Mouse (Mus musculus) heart, postnatal 0 days (tissue): ENCODE data around the gene Gnat1. TPM values are rescaled to one million over a fixed set of nuclear protein-coding genes. Genes with fewer than 3 reads are reported as not detected.

Experiments
- ATAC-seq: fragments of 200-750 bp; cut with Nextera tagmentation; 2 replicates; pipeline ENCODE4 v1.8.0; 2017; ENCODE audit warnings: low read depth, moderate number of reproducible peaks, moderate library complexity; ENCODE audit not compliant: insufficient read depth
- DNase-seq: peaks from one replicate; pipeline ENCODE4 v3.0.0-alpha.2; 2016; ENCODE audit warnings: low spot score
- H3K27ac ChIP-seq: fragments of 300-500 bp; sonication (generic); 2 replicates; pipeline ENCODE4 v1.5.1; 2014; ENCODE audit warnings: low read depth, mild to moderate bottlenecking
- H3K27me3 ChIP-seq: fragments of 300-500 bp; sonication (generic); 2 replicates; pipeline ENCODE4 v1.6.1; 2014; ENCODE audit warnings: low read length, mixed read lengths; ENCODE audit not compliant: control insufficient read depth, insufficient read depth
- H3K36me3 ChIP-seq: fragments of 300-500 bp; sonication (generic); replicated peaks from 2 replicates; pipeline ENCODE4 v1.6.1; 2014; ENCODE audit warnings: low read length, mixed read lengths; ENCODE audit not compliant: control insufficient read depth, insufficient read depth
- H3K4me1 ChIP-seq: fragments of 300-500 bp; sonication (generic); 2 replicates; pipeline ENCODE4 v1.6.1; 2014; ENCODE audit warnings: antibody characterized with exemption; ENCODE audit not compliant: control insufficient read depth, insufficient read depth
- H3K4me2 ChIP-seq: fragments of 300-500 bp; sonication (generic); 2 replicates; pipeline ENCODE4 v1.6.1; 2014; ENCODE audit warnings: low read depth, mild to moderate bottlenecking, low read length, moderate library complexity
- H3K4me3 ChIP-seq: fragments of 300-500 bp; sonication (generic); 2 replicates; pipeline ENCODE4 v1.5.1; 2014; ENCODE audit warnings: low read depth, low read length
- H3K9ac ChIP-seq: fragments of 300-500 bp; sonication (generic); replicated peaks from 2 replicates; pipeline ENCODE4 v1.6.1; 2014; ENCODE audit warnings: low read depth, low read length, mixed read lengths
- H3K9me3 ChIP-seq: fragments of 300-500 bp; sonication (generic); replicated peaks from 2 replicates; pipeline ENCODE4 v1.6.1; 2016; ENCODE audit warnings: low read length; ENCODE audit not compliant: control insufficient read depth
- CTCF ChIP-seq: IDR thresholded peaks from 2 replicates; pipeline ENCODE4 v1.5.1; 2016; ENCODE audit warnings: antibody characterized with exemption, control low read depth, low read depth
- EP300 ChIP-seq: IDR thresholded peaks from 2 replicates; pipeline ENCODE4 v1.6.1; 2016; ENCODE audit warnings: antibody characterized with exemption, low read depth
- WGBS: fragments of 180-500 bp; shearing (Covaris S2); extraction: QIAGEN DNeasy Blood & Tissue Kit; methylation state at CpG from one replicate; pipeline ENCODE4 v1.1.7; 2014; 5-methylcytosine and 5-hydroxymethylcytosine counted together
- polyA plus RNA-seq: library from polyadenylated mRNA; unstranded; fragments of >200 nt; fragmentation: Nextera tagmentation; extraction: Ambion mirVana; gene quantifications from 2 replicates; pipeline ENCODE4 v1.2.1, GENCODE M21; 2015
- total RNA-seq: library from RNA; depleted of rRNA; stranded (reverse); fragments of >200 nt; gene quantifications from 2 replicates; pipeline ENCODE4 v1.2.3, GENCODE M21; 2014; ENCODE audit warnings: low replicate concordance

Gene Gnat1
- total and polyA plus RNA-seq, 2 experiments from 2014 or later = 0.25 TPM; not detected in 1

- ATAC-seq = peak; percentile 7; the same call in 1 of the 2 replicates
- Histone ChIP-seq H3K9me3 (no peaks in the 10 kb centered on the region), H3K4me1 (peaks cover 4% of the 10 kb centered on the region; the same call in 1 of the 2 replicates), H3K27ac (no peak overlapping the region), H3K36me3 (no peaks in the 10 kb centered on the region), H3K4me3 (peak overlapping the region; percentile 24), H3K27me3 (peaks cover 34% of the 10 kb centered on the region), H3K4me2 (peak overlapping the region; percentile 56), H3K9ac (no peak overlapping the region)
- no peak for DNase-seq
- TF ChIP-seq CTCF (no peak), EP300 (no peak)
- WGBS = under 1% methylated on average over 25 of the region's 25 CpGs
These were observed 3.2 kb downstream of the Gnat1 start for GRCm38 (mm10) chr9:107676302-107676701.

DNA sequence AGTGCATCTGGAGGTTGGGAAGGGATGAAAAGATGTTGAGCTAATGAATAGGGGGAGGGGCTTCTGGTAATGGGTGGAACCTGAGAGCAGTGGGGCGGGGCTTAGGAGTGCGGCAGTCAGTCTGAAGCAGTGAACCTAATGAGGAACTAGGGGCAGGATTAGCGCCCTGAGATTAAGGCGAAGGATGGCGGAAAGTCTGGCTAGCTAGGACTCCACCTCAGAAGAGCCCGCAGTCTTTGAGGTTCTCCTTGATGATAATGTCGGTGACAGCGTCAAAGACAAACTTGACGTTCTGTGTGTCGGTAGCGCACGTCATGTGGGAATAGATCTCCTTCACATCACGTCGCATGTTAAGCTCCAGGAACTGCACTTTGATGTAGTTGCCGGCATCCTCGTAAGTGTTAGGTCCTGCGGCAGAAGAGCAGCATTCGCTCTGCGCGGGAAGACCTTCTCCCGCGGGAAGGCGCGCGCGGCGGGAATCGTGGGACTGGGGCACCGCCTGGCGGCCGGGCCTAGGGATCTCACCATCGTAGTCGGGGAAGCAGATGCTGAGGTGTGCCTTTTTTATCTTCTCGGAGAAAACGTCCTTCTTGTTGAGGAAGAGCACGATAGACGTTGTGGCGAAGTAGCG lies 3.7 kb downstream of the Gnat1 start:
- ATAC-seq (peak; percentile 74), DNase-seq (peak; percentile 69)
- Histone ChIP-seq H3K27ac (no peak overlapping the region), H3K4me3 (peak overlapping the region; percentile 24), H3K4me1 (peaks cover 4% of the 10 kb centered on the region; the same call in 1 of the 2 replicates), H3K9ac (no peak overlapping the region), H3K36me3 (no peaks in the 10 kb centered on the region), H3K4me2 (peak overlapping the region; percentile 56), H3K9me3 (no peaks in the 10 kb centered on the region), H3K27me3 (peaks cover 34% of the 10 kb centered on the region)
- under 1% methylated on average over 39 of the region's 39 CpGs for WGBS
- peak; percentile 84 for TF ChIP-seq CTCF
- no peak for TF ChIP-seq EP300

DNA sequence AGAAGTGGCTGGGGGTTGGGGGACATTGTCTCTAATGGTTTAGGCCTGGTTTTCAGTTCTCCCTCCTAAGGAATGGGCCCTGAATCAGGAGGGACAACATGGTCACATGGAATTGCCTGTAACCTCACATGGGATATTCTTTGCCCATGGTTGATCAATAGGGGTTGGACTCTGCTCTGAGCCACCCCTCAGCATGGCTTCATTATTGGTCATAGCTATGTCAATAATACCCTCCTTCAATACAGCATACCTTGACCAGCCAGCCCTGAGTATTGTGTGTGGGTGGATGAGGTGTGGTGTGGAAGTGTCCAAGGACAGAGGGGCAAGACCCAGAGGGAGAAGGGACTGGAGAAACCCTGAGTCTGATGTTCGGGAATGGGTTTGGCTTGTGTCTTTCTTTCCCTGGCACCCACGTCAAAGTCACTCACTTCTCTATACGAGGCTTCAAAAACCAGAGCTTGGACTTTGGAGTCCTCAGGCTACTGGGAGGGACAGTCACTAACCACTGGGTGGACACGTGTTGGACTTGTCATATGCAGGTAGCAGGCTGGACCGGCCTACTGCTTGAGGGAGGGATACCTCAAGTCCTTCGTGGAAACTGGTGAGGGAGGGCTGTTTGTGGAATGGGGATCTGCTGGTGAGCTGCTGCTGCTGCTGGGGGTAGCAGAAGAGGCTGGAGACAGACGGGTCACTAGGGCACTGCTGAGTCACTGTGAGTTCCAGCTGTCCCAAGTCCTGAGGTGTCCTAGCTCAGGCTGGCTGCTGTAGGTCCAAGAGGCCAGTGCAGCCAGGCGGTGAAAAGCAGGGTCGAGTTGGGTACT lies 4.7 kb downstream of the Gnat1 start:
- no peak overlapping the region for H3K27ac ChIP-seq
- no peaks in the 10 kb centered on the region for H3K9me3 ChIP-seq
- no peak overlapping the region for H3K4me3 ChIP-seq
- no peak for ATAC-seq
- H3K36me3 ChIP-seq = no peaks in the 10 kb centered on the region
- peaks cover 4% of the 10 kb centered on the region; the same call in 1 of the 2 replicates for H3K4me1 ChIP-seq
- H3K4me2 ChIP-seq = no peak overlapping the region
- TF ChIP-seq EP300 (no peak), CTCF (no peak)
- no peak for DNase-seq
- H3K9ac ChIP-seq = no peak overlapping the region
- 61% methylated on average over 9 of the region's 9 CpGs for WGBS
- H3K27me3 ChIP-seq = peaks cover 34% of the 10 kb centered on the region

DNA sequence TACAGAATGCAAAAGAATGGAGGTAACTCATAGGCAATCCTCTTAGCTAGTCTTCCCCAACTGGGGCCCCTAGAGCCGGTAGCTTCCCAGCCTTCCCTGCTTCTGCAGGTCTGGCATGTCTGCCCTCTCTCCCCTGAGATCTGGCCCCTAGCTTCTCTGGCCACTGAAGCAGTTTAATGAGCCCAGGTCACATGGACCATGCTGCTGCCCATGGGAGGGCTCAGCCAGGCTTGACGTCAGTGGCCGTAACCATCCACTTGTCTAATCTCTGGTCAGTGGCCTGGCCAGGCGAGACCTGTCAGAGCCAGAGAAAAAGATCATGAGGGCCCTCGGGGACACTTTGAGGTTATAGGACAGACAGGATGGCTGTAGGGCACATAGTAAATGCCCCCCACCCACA lies 9.3 kb downstream of the Gnat1 start:
- peaks cover 21% of the 10 kb centered on the region for H3K4me1 ChIP-seq
- H3K9ac ChIP-seq = no peak overlapping the region
- no peak overlapping the region for H3K4me3 ChIP-seq
- peaks cover 20% of the 10 kb centered on the region for H3K27me3 ChIP-seq
- peak; percentile 46; the same call in 1 of the 2 replicates for ATAC-seq
- H3K27ac ChIP-seq = no peak overlapping the region
- no peaks in the 10 kb centered on the region for H3K36me3 ChIP-seq
- H3K9me3 ChIP-seq = no peaks in the 10 kb centered on the region
- no peak overlapping the region for H3K4me2 ChIP-seq
- DNase-seq = no peak
- TF ChIP-seq CTCF = no peak
- TF ChIP-seq EP300 = no peak
- WGBS = 45% methylated on average over 5 of the region's 5 CpGs

DNA sequence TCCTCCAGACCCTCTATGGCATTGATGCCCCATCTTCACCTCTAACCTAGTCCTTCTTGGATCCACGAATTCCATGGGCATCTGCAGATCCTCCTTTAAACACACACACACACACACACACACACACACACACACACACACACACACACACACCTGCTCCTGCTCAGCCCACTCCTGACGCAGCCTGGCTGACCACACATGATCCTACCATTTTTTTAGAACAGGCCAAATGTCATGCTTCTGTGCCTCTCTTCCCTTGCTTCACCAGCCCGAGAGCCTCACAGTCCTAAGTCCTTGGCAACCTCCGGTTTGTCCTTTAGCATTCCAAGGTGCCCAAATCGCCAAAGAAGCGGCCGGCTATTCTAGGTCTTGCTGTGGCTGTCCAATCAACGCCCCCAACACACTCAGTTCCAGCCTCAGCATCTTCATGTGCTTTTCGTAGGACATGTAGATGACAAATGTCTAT lies 10.0 kb downstream of the Gnat1 start, which contains the start of gene Slc38a3:
Slc38a3 (minus strand) TSS at position 51 of the 466 bp plus-strand sequence.
- Histone ChIP-seq H3K27me3 (peaks cover 19% of the 10 kb centered on the region; the same call in 1 of the 2 replicates), H3K4me1 (peaks cover 21% of the 10 kb centered on the region), H3K27ac (no peak within 1 kb of the TSS), H3K4me2 (no peak within 1 kb of the TSS), H3K9me3 (no peaks in the 10 kb centered on the region), H3K4me3 (no peak within 1 kb of the TSS), H3K36me3 (no peaks in the 10 kb centered on the region), H3K9ac (no peak within 1 kb of the TSS)
- no peak for TF ChIP-seq EP300
- TF ChIP-seq CTCF = no peak
- WGBS = 89% methylated on average over 9 of the region's 9 CpGs
- no peak for DNase-seq
- ATAC-seq = no peak
